Mouse (Mus musculus) testis, adult 2 months (tissue): Measurements from ENCODE around the gene Ubb.

Experiments used
- CTCF ChIP-seq: fragments of 200-500 bp; IDR thresholded peaks from 2 replicates; pipeline ENCODE4 v1.5.1; 2012; ENCODE audit warnings: low read depth, mild to moderate bottlenecking, inconsistent platforms, low read length, moderate library complexity; ENCODE audit not compliant: control insufficient read depth, insufficient read depth, insufficient replicate concordance
- POLR2A ChIP-seq: fragments of 200-500 bp; IDR thresholded peaks from 2 replicates; pipeline ENCODE4 v1.6.1; 2012; ENCODE audit warnings: low read depth, mild to moderate bottlenecking, inconsistent platforms, low read length, moderate library complexity; ENCODE audit not compliant: control insufficient read depth

- no peak for TF ChIP-seq CTCF
- TF ChIP-seq POLR2A = no peak
Measured at GRCm38 (mm10) chr11:62543991-62544390, 7.0 kb upstream of the Ubb start.
